Mouse (Mus musculus): ENCODE measurements around the gene Slc38a2.

GRCm38 (mm10) chr15:96700766-96701165 lies 1.2 kb upstream of the Slc38a2 start:
- TF ChIP-seq POLR2A (IDR thresholded peaks at IDR 0.05; ENCODE audit: low read depth, low read length) = no peak
- TF ChIP-seq CTCF (IDR thresholded peaks at IDR 0.05; ENCODE audit: extremely low read depth, insufficient read length, insufficient replicate concordance, low read depth, low read length) = no peak

All from small intestine, adult 2 months (tissue).